24 mouse cellular contexts compared by ENCODE assay signal in genomic region chr2:155695316-155695715, GRCm38 (mm10). TPM values are rescaled to one million over a fixed set of nuclear protein-coding genes. Genes with fewer than 3 reads are reported as not detected.
"Had no signal": no experiment of that assay in that cellular context is flagged by ENCODE, and none has a peak within 500 bp of the region (broad histone marks: within the 10 kb centered on the region; RNA-seq: fewer than 3 reads in every experiment).

No protein-coding gene starts in this region.

- H3K4me2 ChIP-seq: neural tube, embryonic 13.5 days; neural tube, embryonic 15.5 days; stomach, embryonic 15.5 days had no signal

- H3K36me3 ChIP-seq: neural tube, embryonic 13.5 days; neural tube, embryonic 15.5 days; stomach, embryonic 15.5 days had no signal

- H3K9me3 ChIP-seq: neural tube, embryonic 13.5 days; neural tube, embryonic 15.5 days; stomach, embryonic 15.5 days had no signal

- H3K27me3 ChIP-seq: neural tube, embryonic 13.5 days; neural tube, embryonic 15.5 days; stomach, embryonic 15.5 days had no signal

- H3K9ac ChIP-seq: neural tube, embryonic 13.5 days; neural tube, embryonic 15.5 days; stomach, embryonic 15.5 days had no signal

- H3K4me3 ChIP-seq: neural tube, embryonic 13.5 days; neural tube, embryonic 15.5 days; stomach, embryonic 15.5 days had no signal

- H3K27ac ChIP-seq: neural tube, embryonic 13.5 days; neural tube, embryonic 15.5 days; stomach, embryonic 15.5 days; stomach, postnatal 0 days had no signal

- DNase-seq: retina, postnatal 1 day; right cerebral cortex, adult 18-20 months; right cerebral cortex, postnatal 14 days; right cerebral cortex, postnatal 25 days; right cerebral cortex, postnatal 4 days; spleen, adult 18-20 months; thymus, adult 18-20 months; thymus, adult 2 months; thymus, postnatal 14 days; thymus, postnatal 25 days; thymus, postnatal 4 days had no signal

RNA-seq across cellular contexts. Expression of gene Gm17581, which starts 40.4 kb away (rescaled TPM):
- total RNA-seq: neutrophil, adult 5-6 weeks had no signal
- polyA plus RNA-seq: neural tube, embryonic 13.5 days; neural tube, embryonic 14.5 days; neural tube, embryonic 15.5 days; small intestine, adult 2 months; spleen, adult 2 months; stomach, embryonic 14.5 days; stomach, embryonic 15.5 days; stomach, embryonic 16.5 days; stomach, postnatal 0 days; testis, adult 2 months; thymus, adult 2 months; thymus, postnatal 0 days; urinary bladder, adult 2 months had no signal

RNA-seq across cellular contexts. Expression of gene Procr, which starts 55.6 kb away (rescaled TPM):
- total RNA-seq: neutrophil, adult 5-6 weeks had no signal
